8 mouse cellular contexts compared by ENCODE assay signal in the genomic region with DNA sequence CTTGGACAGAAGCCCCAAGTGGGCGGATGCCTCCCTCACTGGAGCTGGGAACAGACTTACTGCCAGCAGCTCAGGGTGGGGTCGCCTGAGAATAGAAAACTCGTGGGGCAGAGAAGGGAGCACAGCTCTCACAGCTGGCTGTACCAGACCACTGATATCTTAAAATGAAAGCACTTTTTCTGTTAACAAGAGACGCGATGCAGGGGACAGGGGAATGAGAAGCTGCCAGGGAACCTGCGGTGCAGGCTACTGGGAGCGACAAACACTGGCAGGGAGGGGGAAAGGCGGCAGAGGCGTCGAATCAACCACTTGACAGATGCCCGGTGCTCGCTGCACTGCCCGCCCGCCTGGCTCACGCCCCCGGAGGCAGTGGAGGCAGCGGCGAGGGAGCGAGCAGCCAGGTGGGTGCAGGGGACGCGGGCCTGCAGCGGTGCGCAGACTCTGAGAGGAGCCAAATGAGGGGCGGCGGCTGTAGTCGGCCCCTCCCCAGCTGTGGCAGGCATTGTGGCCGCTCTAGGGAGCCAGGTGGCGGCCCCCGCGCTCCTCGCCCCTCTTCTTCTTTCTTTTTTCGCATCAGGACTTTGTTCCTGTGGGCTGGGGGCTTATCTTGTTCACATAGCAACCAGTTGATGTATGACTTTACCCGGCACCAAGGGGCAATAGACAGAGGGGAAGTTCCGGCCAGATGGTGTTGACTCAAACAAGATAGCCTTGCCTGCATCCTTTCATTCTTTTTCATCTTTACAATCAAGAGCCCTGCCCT. TPM values are rescaled to one million over a fixed set of nuclear protein-coding genes. Genes with fewer than 3 reads are reported as not detected.
DNase-seq lines count a peak whose midpoint lies in the region; ATAC-seq and TF ChIP-seq lines count a peak whose summit lies in the region.

No protein-coding gene starts in this region.

- intact Hi-C loops in left cerebral cortex, postnatal 36 days (cut with DNase I): no loop called here

- no peak for TF ChIP-seq POLR2A in CH12.LX (IDR thresholded peaks at IDR 0.05; ENCODE audit: low read depth, low read length)
- TF ChIP-seq POLR2A in bone marrow, adult 2 months (IDR thresholded peaks at IDR 0.05; ENCODE audit: borderline replicate concordance, control insufficient read depth, low read depth, low read length): no peak

- dilution Hi-C loops in CH12.LX (cut with MboI; ENCODE audit: extremely low pct_ligation_motif_present, extremely low pct_unique_long_range_greater_than_20kb, low sequenced_read_pairs): no loop called here

- H3K9ac ChIP-seq in CH12.LX (ENCODE audit: insufficient read depth, low read depth): no peak overlapping the region
- peak overlapping the region; percentile 80 for H3K9ac ChIP-seq in hindbrain, embryonic 16.5 days (ENCODE audit: low read depth, low read length)

- peaks cover 38% of the 10 kb centered on the region for H3K27me3 ChIP-seq in CH12.LX (replicated peaks)
- no peaks in the 10 kb centered on the region for H3K27me3 ChIP-seq in hindbrain, embryonic 16.5 days (replicated peaks; ENCODE audit: control insufficient read depth, insufficient read depth, low read length)
- peaks cover 2% of the 10 kb centered on the region for H3K27me3 ChIP-seq in megakaryocyte, embryonic 14.5 days (replicated peaks)

- no peaks in the 10 kb centered on the region for H3K79me2 ChIP-seq in CH12.LX (replicated peaks; ENCODE audit: control insufficient read depth, extremely low read depth, insufficient read depth, poor library complexity, severe bottlenecking)

- in situ Hi-C loops in CH12.LX (cut with MboI; ENCODE audit: low pct_ligation_motif_present, low pct_unique_long_range_greater_than_20kb, low sequenced_read_pairs): no loop called here

- no peaks in the 10 kb centered on the region for H3K9me3 ChIP-seq in CH12.LX (replicated peaks; ENCODE audit: low read length)
- H3K9me3 ChIP-seq in hindbrain, embryonic 16.5 days (ENCODE audit: control insufficient read depth, low read length): no peaks in the 10 kb centered on the region
- 0 out of 2 replicates have a peak, but pooled peaks cover 3% of the 10 kb centered on the region for H3K9me3 ChIP-seq in megakaryocyte, embryonic 14.5 days

- DNase-seq in CH12.LX (ENCODE audit: extremely low read depth): no peak
- DNase-seq in left cerebral cortex, postnatal 36 days (ENCODE audit: low spot score in 2 of 2): peak; percentile 36 to 42
- DNase-seq in right cerebral cortex, postnatal 36 days (ENCODE audit: low spot score in 2 of 2): peak; percentile 9 to 22
- no peak for DNase-seq in MN1 (ENCODE audit: low spot score)

- H3K4me2 ChIP-seq in CH12.LX (ENCODE audit: insufficient read depth, low read depth, poor library complexity, severe bottlenecking): peak overlapping the region; percentile 76
- peak overlapping the region; percentile 96 for H3K4me2 ChIP-seq in hindbrain, embryonic 16.5 days (ENCODE audit: low read length)

- TF ChIP-seq CTCF in CH12.LX (conservative IDR thresholded peaks at IDR 0.05 in 1 of 2, IDR thresholded peaks at IDR 0.05 in 1 of 2; ENCODE audit: low read depth in 2 of 2, low read length in 2 of 2): no peak
- TF ChIP-seq CTCF in bone marrow, adult 2 months (IDR thresholded peaks at IDR 0.05; ENCODE audit: control insufficient read depth, insufficient read depth, low read length): no peak

- peak overlapping the region in 1 of 3 experiments; percentile 54 for H3K4me3 ChIP-seq in CH12.LX (replicated peaks in 1 of 3; ENCODE audit: low read depth in 2 of 3, low read length in 2 of 3, poor library complexity in 1 of 3)
- H3K4me3 ChIP-seq in bone marrow, adult 2 months (replicated peaks; ENCODE audit: control insufficient read depth, low read depth, low read length): no peak overlapping the region
- H3K4me3 ChIP-seq in hindbrain, embryonic 16.5 days (ENCODE audit: low read length): peak overlapping the region; percentile 58
- H3K4me3 ChIP-seq in megakaryocyte, embryonic 14.5 days (replicated peaks): peak overlapping the region; percentile 91

- no peak for TF ChIP-seq RAD21 in CH12.LX (IDR thresholded peaks at IDR 0.05; ENCODE audit: low read depth, low read length)

- no peak for TF ChIP-seq EP300 in CH12.LX (IDR thresholded peaks at IDR 0.05; ENCODE audit: low read length)

- H3K36me3 ChIP-seq in CH12.LX (replicated peaks in 1 of 2; ENCODE audit: control insufficient read depth in 1 of 2, insufficient read depth in 1 of 2, low read length in 1 of 2): no peaks in the 10 kb centered on the region
- no peaks in the 10 kb centered on the region for H3K36me3 ChIP-seq in hindbrain, embryonic 16.5 days (ENCODE audit: control insufficient read depth, insufficient read depth, low read length)
- H3K36me3 ChIP-seq in megakaryocyte, embryonic 14.5 days (replicated peaks; ENCODE audit: low read length): no peaks in the 10 kb centered on the region

- H3K27ac ChIP-seq in CH12.LX (ENCODE audit: insufficient read depth, low read depth): no peak overlapping the region
- H3K27ac ChIP-seq in bone marrow, adult 2 months (ENCODE audit: control insufficient read depth, insufficient read depth, low read depth, low read length, poor library complexity): peak overlapping the region; percentile 36; the same call in 1 of the 2 replicates
- H3K27ac ChIP-seq in hindbrain, embryonic 16.5 days (ENCODE audit: low read depth, low read length): 0 out of 2 replicates have a peak overlapping the region, but pooled peaks have one; percentile 39

- peak; percentile 87 for ATAC-seq in frontal cortex, adult (ENCODE audit: low TSS enrichment)
- peak; percentile 96 for ATAC-seq in hindbrain, embryonic 16.5 days

- 1% methylated on average over 34 of the region's 34 CpGs for WGBS in bone marrow, adult 2 months
- 2% methylated on average over 30 of the region's 34 CpGs for WGBS in hindbrain, embryonic 16.5 days

- peaks cover 0 to 5% of the 10 kb centered on the region in 2 experiments; a peak in 1 of 4 replicates for H3K4me1 ChIP-seq in CH12.LX (ENCODE audit: control insufficient read depth in 1 of 2, insufficient read depth in 2 of 2)
- H3K4me1 ChIP-seq in bone marrow, adult 2 months (ENCODE audit: control insufficient read depth, insufficient read depth, low read length): no peaks in the 10 kb centered on the region
- no peaks in the 10 kb centered on the region for H3K4me1 ChIP-seq in hindbrain, embryonic 16.5 days (ENCODE audit: control insufficient read depth, insufficient read depth, low read depth, low read length)
- peaks cover 11% of the 10 kb centered on the region for H3K4me1 ChIP-seq in megakaryocyte, embryonic 14.5 days

TF ChIP-seq in CH12.LX, 34 proteins besides CTCF, POLR2A, EP300 and RAD21:
- TF ChIP-seq TBP (conservative IDR thresholded peaks at IDR 0.05; ENCODE audit: low read depth, low read length) (no peak), NRF1 (IDR thresholded peaks at IDR 0.05; ENCODE audit: low read depth, low read length) (peak; percentile 40; the same call in 1 of the 2 replicates), ELF1 (IDR thresholded peaks at IDR 0.05; ENCODE audit: low read depth, low read length) (no peak)

RNA-seq across cellular contexts. Expression of gene Cyp4b1, which starts 9.8 kb away (rescaled TPM):
- total RNA-seq in CH12.LX (2012; rRNA removed) (not detected in 2 replicates), CH12.LX (2014; rRNA removed) (not detected in 2 replicates)
- polyA plus RNA-seq in CH12.LX (2012; ENCODE audit: insufficient read length, low read depth): not detected in 2 replicates
- polyA plus RNA-seq in bone marrow, adult 2 months (2011; ENCODE audit: insufficient read depth, insufficient read length, low replicate concordance, missing spikeins): 5.6 and 12.0 TPM in 2 replicates
- polyA plus RNA-seq in hindbrain, embryonic 16.5 days (2015; fragmentation: Nextera tagmentation; extraction: Ambion mirVana): 1.3 and 1.7 TPM in 2 replicates
- 1 to 10 TPM; 1.7 to 1.8 TPM for total RNA-seq in left cerebral cortex, postnatal 36 days (2021)
- not detected in 2 replicates for polyA plus RNA-seq in megakaryocyte, embryonic 14.5 days (2012; ENCODE audit: insufficient read depth, low replicate concordance)

RNA-seq across cellular contexts. Expression of gene Cyp4a32, which starts 56.5 kb away (rescaled TPM):
- not detected in 2 replicates for total RNA-seq in CH12.LX (2012; rRNA removed)
- total RNA-seq in CH12.LX (2014; rRNA removed): not detected in 2 replicates
- not detected in 2 replicates for polyA plus RNA-seq in CH12.LX (2012; ENCODE audit: insufficient read length, low read depth)
- not detected in 2 replicates for polyA plus RNA-seq in bone marrow, adult 2 months (2011; ENCODE audit: insufficient read depth, insufficient read length, low replicate concordance, missing spikeins)
- not detected in 2 replicates for polyA plus RNA-seq in hindbrain, embryonic 16.5 days (2015; fragmentation: Nextera tagmentation; extraction: Ambion mirVana)
- not detected for total RNA-seq in left cerebral cortex, postnatal 36 days (2021)
- polyA plus RNA-seq in megakaryocyte, embryonic 14.5 days (2012; ENCODE audit: insufficient read depth, low replicate concordance): not detected in 2 replicates

Comparison
In these comparisons a context has a peak if more than half of its experiments do, and no peak if none do; other contexts are left out.
1. DNase-seq: peak in left cerebral cortex, postnatal 36 days (2 of 2) and right cerebral cortex, postnatal 36 days (2 of 2); none in CH12.LX (single experiment) and MN1 (single experiment).